Mouse (Mus musculus) liver, embryonic 15.5 days (tissue): ENCODE data around the gene Cpsf4l. TPM values are rescaled to one million over a fixed set of nuclear protein-coding genes. Genes with fewer than 3 reads are reported as not detected.

Source experiments
- ATAC-seq: fragments of 200-750 bp; cut with Nextera tagmentation; 2 replicates; pipeline ENCODE4 v1.8.0; 2017; ENCODE audit warnings: moderate number of reproducible peaks, mild to moderate bottlenecking, moderate library complexity; ENCODE audit not compliant: insufficient read depth
- H3K27ac ChIP-seq: fragments of 300-500 bp; sonication (generic); replicated peaks from 2 replicates; pipeline ENCODE4 v1.5.1; 2015; ENCODE audit warnings: mild to moderate bottlenecking, inconsistent platforms
- H3K27me3 ChIP-seq: fragments of 300-500 bp; sonication (generic); 2 replicates; pipeline ENCODE4 v1.6.1; 2015; ENCODE audit warnings: mild to moderate bottlenecking, inconsistent platforms
- H3K36me3 ChIP-seq: fragments of 300-500 bp; sonication (generic); replicated peaks from 2 replicates; pipeline ENCODE4 v1.6.1; 2015; ENCODE audit warnings: moderate library complexity, mild to moderate bottlenecking, inconsistent platforms
- H3K4me1 ChIP-seq: fragments of 300-500 bp; sonication (generic); replicated peaks from 2 replicates; pipeline ENCODE4 v1.6.1; 2015; ENCODE audit warnings: inconsistent platforms
- H3K4me2 ChIP-seq: fragments of 300-500 bp; sonication (generic); 2 replicates; pipeline ENCODE4 v1.6.1; 2015; ENCODE audit warnings: moderate library complexity, mild to moderate bottlenecking, inconsistent platforms
- H3K4me3 ChIP-seq: fragments of 300-500 bp; sonication (generic); replicated peaks from 2 replicates; pipeline ENCODE4 v1.5.1; 2015; ENCODE audit warnings: mild to moderate bottlenecking, inconsistent platforms
- H3K9ac ChIP-seq: fragments of 300-500 bp; sonication (generic); 2 replicates; pipeline ENCODE4 v1.6.1; 2015; ENCODE audit warnings: moderate library complexity, mild to moderate bottlenecking, inconsistent platforms
- H3K9me3 ChIP-seq: fragments of 300-500 bp; sonication (generic); replicated peaks from 2 replicates; pipeline ENCODE4 v1.6.1; 2016; ENCODE audit warnings: inconsistent platforms
- WGBS: fragments of 180-500 bp; shearing (Covaris S2); methylation state at CpG from one replicate; pipeline ENCODE4 v1.1.7; 2015; ENCODE audit warnings: mixed read lengths; ENCODE audit not compliant: insufficient replicate concordance; 5-methylcytosine and 5-hydroxymethylcytosine counted together
- polyA plus RNA-seq: library from polyadenylated mRNA; unstranded; fragments of >200 nt; fragmentation: Nextera tagmentation; extraction: Ambion mirVana; gene quantifications from 2 replicates; pipeline ENCODE4 v1.2.1, GENCODE M21; 2015

The Cpsf4l gene
- polyA plus RNA-seq: not detected in 2 replicates

DNA sequence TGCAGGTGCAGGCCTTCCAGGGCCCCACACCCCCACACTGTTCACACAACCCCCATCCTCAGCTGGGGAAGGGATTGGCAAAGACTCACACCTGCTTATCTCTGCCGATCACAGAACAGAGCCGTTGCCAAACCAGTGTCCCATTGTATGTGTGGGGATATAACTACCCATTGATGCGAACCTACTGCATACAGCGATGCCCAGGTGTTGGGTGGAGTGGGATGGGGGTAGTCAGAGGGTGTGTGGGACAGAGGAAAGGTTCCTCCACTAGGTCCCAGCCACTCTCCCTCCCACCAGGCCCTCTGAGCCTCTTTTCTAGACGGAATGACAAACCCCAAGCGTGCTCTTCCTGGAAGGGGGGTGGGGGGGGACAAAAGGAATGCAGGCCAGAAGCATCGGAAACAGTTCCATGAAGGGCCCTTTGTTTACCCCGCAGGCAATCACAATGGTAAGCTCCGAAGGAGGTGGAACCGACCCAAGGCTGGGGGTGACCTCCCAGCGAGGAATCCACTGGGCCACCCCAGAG, at the start of gene Cpsf4l:
Gene Cpsf4l, minus strand, starts transcription at position 287 of the 526 bp plus-strand sequence.
- no peak within 1 kb of the TSS for H3K4me3 ChIP-seq
- H3K9me3 ChIP-seq: no peaks in the 10 kb centered on the region
- H3K9ac ChIP-seq: no peak within 1 kb of the TSS
- H3K4me2 ChIP-seq: no peak within 1 kb of the TSS
- WGBS: 26% methylated on average over 11 of the region's 11 CpGs
- H3K36me3 ChIP-seq: no peaks in the 10 kb centered on the region
- no peak for ATAC-seq
- no peaks in the 10 kb centered on the region for H3K4me1 ChIP-seq
- peaks cover 29% of the 10 kb centered on the region for H3K27me3 ChIP-seq
- H3K27ac ChIP-seq: no peak within 1 kb of the TSS

DNA sequence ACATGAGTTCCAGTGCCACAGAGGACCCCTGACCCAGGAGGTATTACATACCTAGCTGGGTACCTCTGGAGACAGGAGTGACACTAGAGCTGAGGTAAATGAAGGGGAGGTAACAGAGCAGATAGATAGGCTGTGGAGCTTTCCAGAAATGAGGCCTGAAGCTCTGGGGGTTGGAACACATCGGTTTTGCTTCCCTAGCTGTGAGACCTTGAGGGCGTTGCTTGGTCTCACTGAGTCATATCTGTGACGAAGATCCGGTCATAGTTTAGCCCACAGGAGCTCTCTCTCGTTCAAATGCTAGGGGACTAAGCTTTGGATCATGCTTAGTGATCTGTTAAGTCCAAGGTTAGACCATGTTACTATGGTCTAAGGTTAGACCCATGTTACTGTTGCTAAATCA, 49.0 kb upstream of the Cpsf4l start:
- Histone ChIP-seq H3K4me1 (peaks cover 8% of the 10 kb centered on the region), H3K36me3 (no peaks in the 10 kb centered on the region), H3K4me2 (no peak overlapping the region), H3K27ac (no peak overlapping the region), H3K9ac (no peak overlapping the region), H3K9me3 (no peaks in the 10 kb centered on the region), H3K27me3 (peaks cover 4% of the 10 kb centered on the region), H3K4me3 (no peak overlapping the region)
- no peak for ATAC-seq
- 67% methylated on average over 5 of the region's 5 CpGs for WGBS

DNA sequence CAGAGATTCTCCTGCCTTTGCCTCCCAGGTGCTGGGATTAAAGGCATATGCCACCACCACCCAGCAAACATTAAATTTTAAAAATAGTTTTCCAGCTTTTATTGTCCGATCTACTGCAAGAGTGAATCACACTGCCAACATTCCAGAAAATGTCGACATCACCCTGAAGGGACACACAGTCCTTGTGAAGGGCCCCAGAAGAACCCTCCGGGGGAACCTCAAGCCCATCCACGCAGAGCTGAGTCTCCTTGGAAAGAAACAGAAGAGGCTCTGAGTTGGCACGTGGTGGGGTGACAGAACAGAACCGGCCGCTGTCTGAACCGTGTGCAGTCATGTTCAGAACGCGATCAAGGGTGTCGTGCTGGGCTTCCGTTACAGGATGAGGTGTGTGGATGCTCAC, 46.8 kb upstream of the Cpsf4l start:
- Histone ChIP-seq H3K4me1 (peaks cover 8% of the 10 kb centered on the region), H3K36me3 (no peaks in the 10 kb centered on the region), H3K9ac (no peak overlapping the region), H3K9me3 (no peaks in the 10 kb centered on the region), H3K4me2 (no peak overlapping the region), H3K4me3 (no peak overlapping the region), H3K27ac (no peak overlapping the region), H3K27me3 (peaks cover 2% of the 10 kb centered on the region)
- ATAC-seq: no peak
- WGBS: 80% methylated on average over 12 of the region's 12 CpGs

DNA sequence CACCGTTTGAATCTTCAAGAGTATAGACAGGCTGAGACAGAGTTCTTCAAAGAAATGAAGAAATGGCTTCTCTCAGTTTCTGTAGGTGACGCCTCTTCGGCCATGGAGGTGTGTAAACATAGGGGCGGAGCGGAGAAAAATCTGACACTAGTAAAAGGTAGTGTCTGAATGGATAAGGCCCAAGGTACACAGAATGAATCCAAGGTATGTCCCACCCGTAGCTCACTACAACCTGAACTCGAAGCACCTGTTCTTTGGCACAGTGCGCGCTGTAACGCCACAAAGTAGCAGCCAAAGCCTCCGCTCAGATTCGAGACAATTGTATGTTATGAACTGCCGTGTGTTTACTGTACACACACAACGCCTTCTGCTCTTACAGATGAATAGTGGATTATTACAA, 46.1 kb upstream of the Cpsf4l start:
- no peaks in the 10 kb centered on the region for H3K9me3 ChIP-seq
- H3K9ac ChIP-seq: no peak overlapping the region
- 77% methylated on average over 14 of the region's 14 CpGs for WGBS
- H3K4me1 ChIP-seq: peaks cover 8% of the 10 kb centered on the region
- H3K27me3 ChIP-seq: no peaks in the 10 kb centered on the region; the same call in none of the 2 replicates
- H3K4me3 ChIP-seq: no peak overlapping the region
- ATAC-seq: no peak
- no peak overlapping the region for H3K27ac ChIP-seq
- H3K4me2 ChIP-seq: no peak overlapping the region
- no peaks in the 10 kb centered on the region for H3K36me3 ChIP-seq

DNA sequence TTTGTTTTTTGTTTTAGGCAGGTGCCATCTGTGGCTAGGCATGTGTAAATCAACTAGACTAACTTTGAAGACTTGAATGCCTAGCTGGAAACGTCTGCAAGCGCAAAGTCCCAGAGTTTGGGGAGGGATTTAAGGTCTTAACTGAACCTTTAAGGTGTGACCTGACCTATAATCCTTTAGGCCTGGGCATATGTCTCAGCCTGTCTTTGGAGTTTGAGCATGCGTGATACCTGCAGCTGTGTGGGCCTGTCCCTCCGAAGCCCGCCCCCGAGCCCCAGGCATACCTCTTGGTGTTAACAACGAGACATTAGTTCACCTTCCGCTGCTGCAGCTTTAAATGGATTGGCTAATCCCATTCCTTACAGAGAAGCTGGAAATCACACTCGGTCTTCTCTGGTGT, 45.0 kb upstream of the Cpsf4l start:
- Histone ChIP-seq H3K4me2 (no peak overlapping the region), H3K9ac (no peak overlapping the region), H3K27me3 (no peaks in the 10 kb centered on the region; the same call in 1 of the 2 replicates), H3K4me1 (peaks cover 16% of the 10 kb centered on the region), H3K27ac (no peak overlapping the region), H3K9me3 (no peaks in the 10 kb centered on the region), H3K4me3 (no peak overlapping the region), H3K36me3 (no peaks in the 10 kb centered on the region)
- ATAC-seq: no peak
- 75% methylated on average over 9 of the region's 9 CpGs for WGBS

DNA sequence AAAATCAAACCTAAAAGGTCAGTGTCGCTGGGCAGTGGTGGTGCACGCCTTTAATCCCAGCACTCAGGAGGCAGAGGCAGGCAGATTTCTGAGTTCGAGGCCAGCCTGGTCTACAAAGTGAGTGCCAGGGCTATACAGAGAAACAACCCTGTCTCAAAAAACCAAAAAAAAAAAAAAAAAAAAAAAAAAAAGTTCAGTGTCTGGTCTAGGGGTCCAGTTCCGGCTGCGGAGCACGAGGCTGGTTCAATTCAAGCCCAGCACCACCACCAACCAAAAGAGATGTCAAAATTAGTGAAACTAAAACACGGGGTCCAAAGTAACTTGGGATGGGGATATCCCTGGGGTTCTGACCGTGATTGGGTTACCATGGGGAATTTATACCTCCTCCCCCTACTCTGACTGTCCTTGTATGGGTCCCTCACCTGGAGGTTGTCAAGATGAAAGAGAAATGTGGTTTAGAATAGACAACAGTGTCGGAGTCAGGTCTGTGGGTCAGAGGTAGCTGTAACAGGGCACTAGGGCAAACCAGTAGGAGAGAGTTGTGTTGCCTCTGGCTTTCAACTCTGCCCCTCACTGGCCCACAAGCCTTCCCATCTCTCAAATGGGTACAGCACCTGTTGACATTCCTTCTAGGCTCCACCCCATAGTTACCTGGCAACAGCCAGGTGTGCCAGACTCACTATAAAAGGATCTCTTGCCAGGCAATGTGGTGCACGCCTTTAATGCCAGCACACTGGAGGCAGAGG, 43.0 kb upstream of the Cpsf4l start:
- peak overlapping the region; percentile 87 for H3K4me3 ChIP-seq
- WGBS: 81% methylated on average over 10 of the region's 10 CpGs
- H3K27ac ChIP-seq: peak overlapping the region; percentile 98

DNA sequence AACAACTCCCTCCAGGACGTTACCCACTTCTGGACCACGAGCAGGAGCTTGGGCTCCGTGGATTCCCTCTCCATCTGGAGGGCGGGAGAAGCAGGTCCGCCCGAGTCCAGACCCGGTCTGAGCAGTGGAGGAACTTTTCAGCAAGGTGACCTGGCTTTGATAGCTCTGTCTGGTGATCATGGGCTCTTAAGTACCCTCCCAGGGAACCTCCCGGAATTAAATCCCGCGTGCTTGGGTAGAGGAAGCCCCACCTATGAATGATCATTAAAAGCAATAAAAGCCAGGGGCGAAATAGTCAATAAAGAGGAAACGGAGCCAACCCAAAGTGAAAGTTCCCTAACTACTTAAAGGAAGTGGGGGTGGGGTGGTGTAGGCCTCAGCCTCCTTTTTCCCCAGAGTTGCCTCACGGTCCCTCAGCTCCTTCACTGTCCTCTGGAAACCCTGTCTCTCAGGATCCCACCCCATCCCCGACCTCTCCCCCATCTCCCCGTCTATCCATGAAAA, 42.4 kb upstream of the Cpsf4l start:
- Histone ChIP-seq H3K9me3 (no peaks in the 10 kb centered on the region), H3K27ac (peak overlapping the region; percentile 98), H3K4me1 (peaks cover 42% of the 10 kb centered on the region), H3K36me3 (0 out of 2 replicates have a peak, but pooled peaks cover 5% of the 10 kb centered on the region), H3K27me3 (no peaks in the 10 kb centered on the region), H3K9ac (peak overlapping the region; percentile 93), H3K4me3 (peak overlapping the region; percentile 87), H3K4me2 (peak overlapping the region; percentile 93)
- ATAC-seq: peak; percentile 5; the same call in 1 of the 2 replicates
- 9% methylated on average over 15 of the region's 15 CpGs for WGBS

More for the DNA sequence above, 43.0 kb upstream of the Cpsf4l start:
- no peak for ATAC-seq
- H3K4me2 ChIP-seq: peak overlapping the region; percentile 93
- no peaks in the 10 kb centered on the region for H3K27me3 ChIP-seq
- peak overlapping the region; percentile 93; the same call in 1 of the 2 replicates for H3K9ac ChIP-seq
- H3K4me1 ChIP-seq: peaks cover 36% of the 10 kb centered on the region
- H3K36me3 ChIP-seq: 0 out of 2 replicates have a peak, but pooled peaks cover 4% of the 10 kb centered on the region
- no peaks in the 10 kb centered on the region for H3K9me3 ChIP-seq

DNA sequence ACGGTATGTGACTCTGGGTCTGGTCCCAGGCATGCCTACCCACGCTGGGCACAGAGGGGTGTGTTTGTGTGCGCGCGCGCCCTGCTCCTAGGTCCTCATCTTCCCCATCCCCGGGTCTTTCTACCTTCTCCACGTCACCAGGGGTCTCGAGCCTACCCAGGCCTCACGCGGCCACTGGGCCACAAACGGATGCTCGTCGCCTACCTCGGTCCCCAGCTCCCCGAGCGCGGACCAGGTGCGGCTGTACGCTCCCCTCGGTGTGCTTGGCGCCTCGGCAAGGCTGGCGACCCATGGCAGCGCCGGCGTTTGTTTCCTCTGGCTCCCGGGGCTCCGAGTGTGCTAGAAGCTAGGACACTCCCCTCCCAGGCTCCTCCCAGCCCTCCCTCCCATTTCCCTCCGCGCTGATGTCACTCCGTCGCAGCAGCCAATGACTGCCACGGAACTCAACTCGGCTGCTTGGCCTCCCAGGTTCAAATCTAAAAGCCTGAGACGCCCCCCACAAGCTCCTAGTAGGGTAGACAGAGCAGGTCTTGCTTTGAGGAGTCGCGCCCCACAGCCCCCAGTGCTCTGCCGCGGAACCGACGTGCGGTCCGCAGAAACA, 41.8 kb upstream of the Cpsf4l start, which contains the start of gene Cdc42ep4:
Gene Cdc42ep4, minus strand, starts transcription at position 398 of the 601 bp plus-strand sequence.
- Histone ChIP-seq H3K27ac (peak within 1 kb of the TSS; percentile 98), H3K9me3 (no peaks in the 10 kb centered on the region), H3K4me1 (peaks cover 48% of the 10 kb centered on the region), H3K9ac (peak within 1 kb of the TSS; percentile 93), H3K36me3 (0 out of 2 replicates have a peak, but pooled peaks cover 5% of the 10 kb centered on the region), H3K4me2 (peak within 1 kb of the TSS; percentile 93), H3K4me3 (peak within 1 kb of the TSS; percentile 87), H3K27me3 (no peaks in the 10 kb centered on the region)
- WGBS: under 1% methylated on average over 44 of the region's 44 CpGs
- ATAC-seq: peak; percentile 78

DNA sequence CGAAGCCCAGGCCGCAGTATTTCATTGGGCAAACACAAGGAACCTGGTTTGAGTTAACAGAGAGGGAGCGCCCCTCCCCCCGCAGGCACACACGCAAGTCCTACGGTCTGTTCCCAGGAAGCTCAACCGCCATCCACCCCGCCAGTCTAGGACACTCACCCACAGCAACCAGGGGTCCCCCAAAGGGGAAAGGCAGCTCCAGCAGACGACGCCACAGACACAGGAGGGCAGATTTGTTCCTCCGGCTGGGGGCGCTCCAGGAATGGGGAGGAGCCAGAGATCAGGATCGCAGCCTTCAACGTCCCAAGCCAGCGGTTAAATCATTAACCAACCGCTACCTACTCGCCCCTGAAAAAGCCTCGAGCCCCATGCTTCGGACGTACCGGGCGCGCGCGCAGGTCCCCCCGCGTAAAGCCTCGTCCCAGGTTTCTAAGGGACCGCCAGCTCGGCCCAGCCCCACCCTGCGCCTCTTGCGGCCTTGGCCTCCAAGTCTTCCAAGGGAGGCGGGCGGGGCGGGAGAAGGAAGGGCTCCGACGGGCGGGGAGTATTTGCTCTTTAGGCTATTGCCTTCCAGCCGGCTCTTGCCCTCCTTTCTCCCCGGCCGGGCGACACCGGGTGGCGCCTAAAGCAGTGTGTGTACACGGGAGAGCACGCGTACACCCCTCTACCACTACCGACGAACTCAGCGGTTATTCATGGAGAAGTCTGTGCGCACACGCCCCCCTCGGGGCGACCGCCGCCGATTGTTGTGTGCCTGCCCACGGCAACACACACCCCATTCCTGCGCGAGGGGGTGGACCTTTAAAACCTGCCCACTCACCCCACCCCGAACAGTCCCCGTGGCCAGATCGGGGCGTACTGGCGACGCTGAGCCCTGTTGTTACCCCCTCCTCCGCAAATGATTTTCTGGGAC, 41.0 kb upstream of the Cpsf4l start:
- WGBS: under 1% methylated on average over 67 of the region's 67 CpGs
- H3K9ac ChIP-seq: peak overlapping the region; percentile 93
- H3K27me3 ChIP-seq: no peaks in the 10 kb centered on the region
- peak; percentile 48 for ATAC-seq
- H3K27ac ChIP-seq: peak overlapping the region; percentile 98
- peaks cover 11% of the 10 kb centered on the region; the same call in 1 of the 2 replicates for H3K36me3 ChIP-seq
- peaks cover 54% of the 10 kb centered on the region for H3K4me1 ChIP-seq
- no peaks in the 10 kb centered on the region for H3K9me3 ChIP-seq
- peak overlapping the region; percentile 93 for H3K4me2 ChIP-seq
- H3K4me3 ChIP-seq: peak overlapping the region; percentile 87

DNA sequence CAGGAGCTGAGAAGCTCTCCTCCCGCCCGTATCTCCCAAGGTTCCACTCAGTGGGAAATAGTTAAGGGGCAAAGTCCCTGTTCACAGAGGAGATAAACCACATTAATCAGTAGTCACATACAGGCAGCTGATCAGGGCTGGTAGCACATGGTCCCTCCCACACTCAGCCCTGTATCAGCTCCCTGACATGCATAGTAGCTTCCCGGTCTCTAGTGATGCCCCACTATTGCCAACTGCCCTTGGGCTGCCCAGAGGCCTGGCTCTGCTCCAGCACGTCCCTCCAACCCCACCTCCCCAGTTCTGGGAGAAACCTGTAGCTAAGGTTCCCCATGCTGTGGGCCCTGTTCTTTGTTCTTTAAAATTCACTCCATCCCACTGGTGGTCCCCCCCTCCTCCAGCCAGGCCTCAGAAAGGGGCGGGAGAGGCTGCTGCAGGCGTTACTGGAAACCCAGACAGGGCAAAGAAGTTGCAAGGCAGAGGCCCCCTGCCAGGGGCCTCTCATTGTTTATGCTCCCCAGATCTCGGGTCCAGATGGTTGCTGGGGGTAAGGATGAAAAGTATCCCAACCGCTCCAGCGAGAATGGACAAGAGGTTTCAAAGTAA, 40.0 kb upstream of the Cpsf4l start:
- 1% methylated on average over 9 of the region's 9 CpGs for WGBS

More for the DNA sequence above, 40.0 kb upstream of the Cpsf4l start:
- no peaks in the 10 kb centered on the region for H3K27me3 ChIP-seq
- peak; percentile 78 for ATAC-seq
- H3K4me3 ChIP-seq: peak overlapping the region; percentile 87
- peak overlapping the region; percentile 93 for H3K4me2 ChIP-seq
- no peaks in the 10 kb centered on the region for H3K9me3 ChIP-seq
- H3K36me3 ChIP-seq: peaks cover 14% of the 10 kb centered on the region; the same call in 1 of the 2 replicates
- peaks cover 62% of the 10 kb centered on the region for H3K4me1 ChIP-seq
- H3K27ac ChIP-seq: peak overlapping the region; percentile 98
- peak overlapping the region; percentile 93 for H3K9ac ChIP-seq
